Mouse (Mus musculus) gastrocnemius, postnatal 14 days (tissue): Measurements from ENCODE around the gene Aqp8. TPM values are rescaled to one million over a fixed set of nuclear protein-coding genes. Genes with fewer than 3 reads are reported as not detected.

Experiments
- DNase-seq: peaks from one replicate; pipeline ENCODE4 v3.0.0; 2021; ENCODE audit warnings: mixed read lengths
- intact Hi-C: fragments of 180-260 bp; cut with DNase I; formaldehyde crosslinking; loops from one replicate; pipeline ENCODE4 v1.15.1; 2025; ENCODE audit warnings: low total_unique reads
- long read RNA-seq, 2 experiments: library from polyadenylated mRNA; stranded (forward); transcript quantifications; one replicate each; pipeline ENCODE4 v2.0.0; 2021
- total RNA-seq, 2 experiments: library from RNA; stranded (reverse); gene quantifications; 2 replicates each; pipeline ENCODE4 v1.2.3; 2021

Gene Aqp8
- total RNA-seq, result not detected
- long read RNA-seq, experiment 1, result 0 reads
- long read RNA-seq, experiment 2, result 0 reads

- intact Hi-C loops, result loop anchor here (10.0 kb wide), 1 partner anchor 167 kb away; no protein-coding TSS in a partner anchor
- no peak for DNase-seq
Observed at GRCm38 (mm10) chr7:123462070-123462501, at the start of gene Aqp8. Aqp8 (plus strand) TSS chr7:123462291.

- DNase-seq, result no peak
- intact Hi-C loops, result no loop called here
Observed at GRCm38 (mm10) chr7:123416803-123417202, 45.3 kb upstream of the Aqp8 start.

GRCm38 (mm10) chr7:123417661-123418060 lies 44.4 kb upstream of the Aqp8 start:
- intact Hi-C loops, result no loop called here
- no peak for DNase-seq

GRCm38 (mm10) chr7:123419984-123420383 lies 42.1 kb upstream of the Aqp8 start:
- intact Hi-C loops, result no loop called here
- no peak for DNase-seq

- DNase-seq, result no peak
- intact Hi-C loops, result no loop called here
Observed at GRCm38 (mm10) chr7:123421958-123422357, 40.1 kb upstream of the Aqp8 start.

- intact Hi-C loops, result no loop called here
- DNase-seq, result no peak
Observed at GRCm38 (mm10) chr7:123424281-123424680, 37.8 kb upstream of the Aqp8 start.

GRCm38 (mm10) chr7:123425134-123425757 lies 36.8 kb upstream of the Aqp8 start:
- no peak for DNase-seq
- intact Hi-C loops, result no loop called here

- intact Hi-C loops, result no loop called here
- no peak for DNase-seq
Observed at GRCm38 (mm10) chr7:123429624-123430410, 32.3 kb upstream of the Aqp8 start.

GRCm38 (mm10) chr7:123430411-123430705 lies 31.7 kb upstream of the Aqp8 start:
- intact Hi-C loops, result no loop called here
- no peak for DNase-seq

GRCm38 (mm10) chr7:123431206-123431605 lies 30.9 kb upstream of the Aqp8 start:
- no peak for DNase-seq
- intact Hi-C loops, result no loop called here

- intact Hi-C loops, result no loop called here
- DNase-seq, result no peak
Observed at GRCm38 (mm10) chr7:123442079-123442478, 20.0 kb upstream of the Aqp8 start.

- no peak for DNase-seq
- intact Hi-C loops, result no loop called here
Observed at GRCm38 (mm10) chr7:123448794-123449193, 13.3 kb upstream of the Aqp8 start.

- no peak for DNase-seq
- intact Hi-C loops, result no loop called here
Observed at GRCm38 (mm10) chr7:123449676-123450075, 12.4 kb upstream of the Aqp8 start.

- intact Hi-C loops, result no loop called here
- DNase-seq, result no peak
Observed at GRCm38 (mm10) chr7:123450515-123450914, 11.6 kb upstream of the Aqp8 start.

GRCm38 (mm10) chr7:123452551-123452950 lies 9.5 kb upstream of the Aqp8 start:
- no peak for DNase-seq
- intact Hi-C loops, result no loop called here

GRCm38 (mm10) chr7:123453066-123453465 lies 9.0 kb upstream of the Aqp8 start:
- DNase-seq, result no peak
- intact Hi-C loops, result no loop called here

GRCm38 (mm10) chr7:123455088-123455487 lies 7.0 kb upstream of the Aqp8 start:
- intact Hi-C loops, result no loop called here
- no peak for DNase-seq

GRCm38 (mm10) chr7:123458309-123458708 lies 3.8 kb upstream of the Aqp8 start:
- intact Hi-C loops, result no loop called here

GRCm38 (mm10) chr7:123459247-123459646 lies 2.8 kb upstream of the Aqp8 start:
- no peak for DNase-seq
- intact Hi-C loops, result no loop called here

More at GRCm38 (mm10) chr7:123458309-123458708, 3.8 kb upstream of the Aqp8 start:
- no peak for DNase-seq

GRCm38 (mm10) chr7:123461316-123461715 lies 775 bp upstream of the Aqp8 start:
- no peak for DNase-seq
- intact Hi-C loops, result loop anchor here (10.0 kb wide), 1 partner anchor 167 kb away; no protein-coding TSS in a partner anchor

- intact Hi-C loops, result loop anchor here (10.0 kb wide), 1 partner anchor 169 kb away; no protein-coding TSS in a partner anchor
- DNase-seq, result no peak
Observed at GRCm38 (mm10) chr7:123463569-123463968, 1.5 kb downstream of the Aqp8 start.
